Mouse (Mus musculus) erythroblast, embryonic 14.5 days (primary cell): Measurements from ENCODE around the gene Grb7. TPM values are rescaled to one million over a fixed set of nuclear protein-coding genes. Genes with fewer than 3 reads are reported as not detected.

Source experiments
- H3K27me3 ChIP-seq: 2 replicates; pipeline ENCODE4 v1.6.1; 2012; ENCODE audit warnings: inconsistent platforms; ENCODE audit not compliant: control insufficient read depth
- H3K36me3 ChIP-seq: 2 replicates; pipeline ENCODE4 v1.6.1; 2012; ENCODE audit warnings: mild to moderate bottlenecking, inconsistent platforms; ENCODE audit not compliant: control insufficient read depth
- H3K4me1 ChIP-seq: 2 replicates; pipeline ENCODE4 v1.6.1; 2012; ENCODE audit warnings: inconsistent platforms; ENCODE audit not compliant: control insufficient read depth
- H3K4me3 ChIP-seq: replicated peaks from 2 replicates; pipeline ENCODE3; 2012; ENCODE audit warnings: moderate library complexity, mild to moderate bottlenecking, inconsistent platforms
- H3K9me3 ChIP-seq: 2 replicates; pipeline ENCODE4 v1.6.1; 2012; ENCODE audit warnings: low read length, inconsistent platforms, mixed read lengths; ENCODE audit not compliant: control insufficient read depth
- GATA1 ChIP-seq: IDR thresholded peaks from 2 replicates; pipeline ENCODE4 v1.6.1; 2012; ENCODE audit warnings: low read length, inconsistent platforms, mixed read lengths
- TAL1 ChIP-seq: IDR thresholded peaks from 3 replicates; pipeline ENCODE4 v1.6.1; 2012; ENCODE audit warnings: low read length, inconsistent platforms, mixed read lengths
- polyA plus RNA-seq: library from polyadenylated mRNA; stranded (reverse); fragments of >175 nt; gene quantifications from 2 replicates; pipeline ENCODE4 v1.2.3, GENCODE M21; 2012

The Grb7 gene
- polyA plus RNA-seq, 1 experiment: 0.13 TPM

DNA sequence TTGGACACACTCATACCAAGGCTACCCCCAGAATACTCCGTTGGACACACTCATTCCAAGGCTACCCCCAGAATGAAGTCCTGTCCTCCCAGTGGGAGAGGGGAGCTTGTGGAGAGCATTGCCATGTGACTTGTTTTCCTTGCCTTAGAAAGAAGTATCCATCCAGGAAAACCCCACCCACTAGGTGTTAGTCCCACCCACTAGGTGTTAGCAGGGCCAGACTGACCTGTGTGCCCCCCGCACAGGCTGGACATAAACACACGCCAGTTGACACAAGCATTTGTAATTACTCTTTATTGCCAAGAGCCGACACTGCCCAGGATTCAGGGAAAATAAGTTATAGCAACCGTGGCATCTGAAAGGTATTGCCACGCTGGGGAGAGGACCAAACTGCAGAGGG, 8.8 kb upstream of the Grb7 start:
- Histone ChIP-seq H3K4me3 (no peak overlapping the region), H3K27me3 (no peaks in the 10 kb centered on the region), H3K4me1 (peaks cover 17% of the 10 kb centered on the region), H3K36me3 (peaks cover 3% of the 10 kb centered on the region; the same call in 1 of the 2 replicates), H3K9me3 (peaks cover 2% of the 10 kb centered on the region; the same call in 1 of the 2 replicates)
- TF ChIP-seq GATA1: no peak
- no peak for TF ChIP-seq TAL1

DNA sequence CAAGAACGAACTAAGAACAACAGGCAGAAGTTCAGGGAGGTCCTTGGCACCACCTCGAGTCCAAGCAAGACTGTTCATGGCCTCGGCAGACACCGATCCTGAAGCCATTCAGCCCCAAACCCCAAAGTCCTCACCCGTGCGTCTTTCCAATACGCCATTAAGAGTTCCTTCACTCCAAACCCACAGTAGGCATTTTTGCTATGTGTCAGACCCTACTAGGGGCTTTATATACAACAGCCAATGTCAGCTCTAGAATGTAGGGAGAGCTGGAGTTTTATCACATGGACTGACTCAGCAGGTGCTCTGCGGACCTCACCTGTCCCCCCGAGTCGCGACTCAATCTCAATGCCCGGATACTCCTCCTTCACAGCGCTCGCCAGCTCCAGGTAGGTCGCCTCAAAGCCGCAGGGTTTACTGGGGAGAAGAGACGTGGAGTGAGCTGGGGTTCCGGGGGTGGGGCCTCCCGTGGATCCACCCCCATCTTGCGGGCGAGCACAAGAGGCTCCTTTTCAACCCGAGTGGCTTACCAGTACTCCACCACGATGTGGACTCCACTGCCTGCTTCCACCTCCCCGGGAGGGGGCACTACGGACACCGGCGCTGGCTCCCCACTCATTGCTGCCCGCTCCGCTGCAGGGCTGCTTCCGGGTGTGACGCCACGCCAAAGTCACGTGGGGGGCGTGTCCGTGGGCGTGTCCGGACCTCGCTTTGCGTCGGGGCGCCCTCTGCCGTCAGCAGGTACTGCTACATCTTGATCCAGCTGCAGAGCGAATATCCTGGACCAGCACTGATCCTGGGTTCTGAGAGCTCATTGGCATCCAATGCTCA, 7.6 kb upstream of the Grb7 start, which contains the start of gene Mien1:
Mien1 (minus strand) TSS at position 661 of the 828 bp plus-strand sequence.
- H3K4me1 ChIP-seq: peaks cover 17% of the 10 kb centered on the region
- peak within 1 kb of the TSS; percentile 94 for H3K4me3 ChIP-seq
- no peak for TF ChIP-seq TAL1
- TF ChIP-seq GATA1: no peak
- H3K9me3 ChIP-seq: peaks cover 2% of the 10 kb centered on the region; the same call in 1 of the 2 replicates
- H3K36me3 ChIP-seq: peaks cover 3% of the 10 kb centered on the region; the same call in 1 of the 2 replicates
- H3K27me3 ChIP-seq: no peaks in the 10 kb centered on the region

DNA sequence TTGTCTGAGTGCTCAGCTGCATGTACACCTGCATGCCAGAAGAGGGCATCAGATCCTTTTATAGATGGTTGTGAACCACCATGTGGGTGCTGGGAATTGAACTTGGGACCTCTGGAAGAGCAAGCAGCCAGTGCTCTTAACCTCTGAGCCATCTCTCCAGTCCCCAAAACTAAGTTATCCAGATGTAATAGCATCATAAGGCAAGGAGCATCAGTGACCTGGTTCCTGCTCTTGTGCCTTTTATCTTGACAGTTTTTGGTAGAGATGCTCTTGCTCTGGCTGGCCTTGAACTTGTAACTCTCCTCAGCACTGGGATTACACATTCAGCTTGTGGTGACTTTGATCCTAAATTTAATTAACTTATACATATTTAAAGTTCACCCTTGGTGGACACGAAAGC, 2.5 kb upstream of the Grb7 start:
- Histone ChIP-seq H3K4me3 (no peak overlapping the region), H3K36me3 (no peaks in the 10 kb centered on the region), H3K27me3 (peaks cover 38% of the 10 kb centered on the region), H3K4me1 (peaks cover 4% of the 10 kb centered on the region), H3K9me3 (peaks cover 4% of the 10 kb centered on the region; the same call in 1 of the 2 replicates)
- no peak for TF ChIP-seq GATA1

DNA sequence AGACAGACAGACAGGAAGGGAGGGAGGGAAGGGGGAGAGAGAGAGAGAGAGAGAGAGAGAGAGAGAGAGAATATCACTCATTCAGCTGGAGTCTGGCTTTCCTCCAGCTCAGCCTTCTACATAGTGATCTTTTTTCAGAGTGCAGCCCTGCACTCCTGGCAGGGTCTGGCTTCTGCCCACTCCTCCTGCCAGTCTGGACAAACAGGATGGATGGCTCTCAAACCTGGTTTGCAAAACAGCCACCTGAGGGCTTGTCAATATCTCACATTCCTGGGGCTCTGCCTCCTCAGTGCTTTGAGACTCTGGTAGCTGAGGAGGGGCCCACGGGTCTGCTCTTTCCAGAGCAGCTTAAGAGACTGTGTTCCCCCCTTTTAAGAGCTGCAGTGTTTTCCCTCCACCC, 956 bp upstream of the Grb7 start:
- no peaks in the 10 kb centered on the region for H3K4me1 ChIP-seq
- H3K36me3 ChIP-seq: no peaks in the 10 kb centered on the region; the same call in 1 of the 2 replicates
- no peak for TF ChIP-seq TAL1
- no peak for TF ChIP-seq GATA1
- peaks cover 47% of the 10 kb centered on the region for H3K27me3 ChIP-seq
- peaks cover 2% of the 10 kb centered on the region; the same call in 1 of the 2 replicates for H3K9me3 ChIP-seq
- H3K4me3 ChIP-seq: no peak overlapping the region

DNA sequence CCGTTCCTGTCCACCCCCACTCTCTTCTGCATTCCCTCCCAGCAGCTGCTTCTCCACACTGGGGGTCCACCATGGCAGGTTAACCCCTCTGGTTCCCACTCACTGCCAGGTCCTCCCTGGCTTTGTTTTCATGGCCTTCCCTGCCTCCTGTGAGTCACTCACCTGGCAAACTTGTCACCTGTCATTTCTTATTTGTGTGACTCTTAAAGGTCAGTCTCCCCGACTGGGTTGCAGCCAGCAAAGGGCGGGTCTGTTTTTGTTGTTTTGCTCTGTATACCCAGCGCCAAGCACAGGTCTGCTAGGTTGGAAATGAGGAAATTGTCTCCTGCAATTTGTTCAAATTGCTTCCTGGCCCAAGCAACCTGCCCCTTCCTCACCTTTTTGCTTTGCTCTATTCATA, 515 bp upstream of the Grb7 start:
- Histone ChIP-seq H3K27me3 (peaks cover 47% of the 10 kb centered on the region), H3K9me3 (peaks cover 2% of the 10 kb centered on the region; the same call in 1 of the 2 replicates), H3K4me3 (no peak overlapping the region), H3K36me3 (peaks cover 2% of the 10 kb centered on the region; the same call in 1 of the 2 replicates), H3K4me1 (no peaks in the 10 kb centered on the region)
- TF ChIP-seq GATA1: no peak
- TF ChIP-seq TAL1: no peak

DNA sequence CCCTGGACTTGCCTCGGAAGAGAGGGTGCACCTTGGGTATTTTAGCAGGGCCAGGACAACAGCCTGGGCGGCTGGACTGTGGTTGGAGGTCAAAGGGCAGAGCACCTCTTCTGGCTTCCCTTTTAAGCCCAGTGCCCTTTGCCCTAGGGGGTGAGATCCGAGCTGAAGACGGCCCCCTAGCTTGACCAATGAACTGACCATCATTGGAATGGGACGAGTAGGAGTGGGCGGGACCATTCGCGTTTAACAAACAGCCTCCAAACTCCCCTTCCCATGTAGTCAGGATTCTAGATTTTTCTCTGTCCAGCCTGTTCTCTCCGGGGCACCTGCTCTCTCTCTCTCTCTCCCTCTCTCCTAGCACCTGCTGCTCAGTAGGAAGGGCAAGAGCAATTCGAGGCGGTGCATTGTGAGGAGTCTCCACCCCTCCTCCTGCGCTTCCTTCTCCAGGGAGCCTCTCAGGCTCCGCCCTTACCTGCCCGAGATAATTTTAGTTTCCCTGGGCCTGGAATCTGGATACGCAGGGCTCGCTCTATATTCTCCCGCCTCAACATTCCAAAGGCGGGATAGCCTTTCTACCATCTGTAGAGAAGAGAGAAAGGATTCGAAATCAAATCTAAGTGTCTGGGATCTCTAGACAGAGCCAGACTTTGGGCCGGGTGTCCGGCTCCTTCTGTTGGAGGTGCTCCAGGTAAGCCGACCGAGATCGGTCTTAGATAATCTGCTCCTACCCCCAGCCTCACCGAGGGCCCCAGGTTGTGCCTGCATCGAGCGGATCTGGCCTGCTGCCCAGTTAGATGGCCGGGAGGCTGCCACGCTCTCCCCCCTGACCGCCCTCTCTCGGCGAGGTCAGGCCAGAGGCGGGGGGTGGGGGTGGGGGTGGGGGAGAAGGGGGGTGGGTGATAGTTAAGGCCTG, 624 bp downstream of the Grb7 start:
- H3K27me3 ChIP-seq: peaks cover 47% of the 10 kb centered on the region
- H3K4me3 ChIP-seq: peak overlapping the region; percentile 56

DNA sequence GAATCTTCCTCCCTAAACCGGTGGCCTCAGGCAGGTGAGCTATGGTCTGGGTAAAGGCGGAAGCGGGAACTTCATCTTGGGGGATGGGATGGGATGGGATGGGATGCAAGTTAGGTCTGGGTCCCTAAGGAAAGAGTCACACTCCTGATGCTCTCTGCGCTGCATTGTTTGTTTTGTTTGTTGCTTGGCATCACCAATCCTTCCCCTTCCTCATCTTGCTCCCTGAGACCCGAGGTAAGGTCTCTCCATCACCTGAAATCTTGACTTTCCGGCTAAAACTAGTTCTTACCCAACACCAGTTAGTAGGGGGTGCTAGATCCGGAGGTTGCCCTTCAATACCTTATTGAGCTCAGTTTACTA, 1.3 kb downstream of the Grb7 start:
- Histone ChIP-seq H3K4me1 (no peaks in the 10 kb centered on the region), H3K27me3 (peaks cover 47% of the 10 kb centered on the region), H3K36me3 (peaks cover 7% of the 10 kb centered on the region; the same call in 1 of the 2 replicates), H3K4me3 (peak overlapping the region; percentile 56), H3K9me3 (peaks cover 2% of the 10 kb centered on the region; the same call in 1 of the 2 replicates)
- TF ChIP-seq TAL1 (no peak), GATA1 (no peak)

More for the DNA sequence above, 624 bp downstream of the Grb7 start:
- H3K36me3 ChIP-seq: peaks cover 7% of the 10 kb centered on the region; the same call in 1 of the 2 replicates
- TF ChIP-seq TAL1 (no peak), GATA1 (no peak)
- H3K9me3 ChIP-seq: peaks cover 2% of the 10 kb centered on the region; the same call in 1 of the 2 replicates
- H3K4me1 ChIP-seq: no peaks in the 10 kb centered on the region

DNA sequence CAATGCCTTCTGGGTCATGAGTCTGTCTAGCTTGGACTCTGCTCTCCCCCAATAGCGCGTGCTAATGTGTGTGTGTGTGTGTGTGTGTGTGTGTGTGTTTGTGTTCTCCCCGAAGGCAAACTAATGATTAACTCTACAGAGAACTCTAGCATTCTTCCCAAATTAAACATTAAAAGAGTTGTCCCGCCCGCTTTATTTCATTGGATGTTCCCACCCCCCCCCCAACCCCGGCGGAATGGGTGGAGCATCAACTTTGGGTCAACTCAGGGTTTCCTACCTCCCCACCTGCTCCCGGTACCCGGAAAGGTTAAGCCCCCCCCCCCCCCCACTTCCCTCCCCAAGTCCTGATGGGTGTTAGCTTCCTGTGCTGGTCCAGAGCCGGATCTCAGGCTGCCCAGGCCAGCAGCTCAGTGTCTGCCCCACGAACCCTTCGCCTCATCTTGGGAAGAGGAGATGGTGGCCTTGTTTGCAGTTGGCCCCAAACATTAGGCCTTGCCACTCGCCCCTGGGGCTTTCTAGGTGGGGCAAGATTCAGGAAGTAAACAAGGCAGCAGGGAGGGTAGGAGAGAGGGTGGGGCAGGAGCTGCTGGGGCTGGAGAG, 2.1 kb downstream of the Grb7 start:
- no peak for TF ChIP-seq GATA1
- peaks cover 47% of the 10 kb centered on the region for H3K27me3 ChIP-seq
- H3K4me3 ChIP-seq: peak overlapping the region; percentile 56
- H3K36me3 ChIP-seq: peaks cover 9% of the 10 kb centered on the region; the same call in 1 of the 2 replicates
- no peaks in the 10 kb centered on the region for H3K4me1 ChIP-seq
- H3K9me3 ChIP-seq: peaks cover 2% of the 10 kb centered on the region; the same call in 1 of the 2 replicates
